Mouse (Mus musculus): Measurements from ENCODE around the gene Kxd1.

Kxd1 gene

GRCm38 (mm10) chr8:70493692-70494415 is 33.9 kb downstream of the Kxd1 start:
- peak; percentile 59 for DNase-seq (ENCODE audit: low read depth)

GRCm38 (mm10) chr8:70492664-70493640 is 34.8 kb downstream of the Kxd1 start, which contains the start of gene Crlf1:
TSS of gene Crlf1 (plus strand) at chr8:70493158.
- DNase-seq (ENCODE audit: low read depth), result peak; percentile 65

GRCm38 (mm10) chr8:70490880-70491495 is 36.8 kb downstream of the Kxd1 start:
- DNase-seq (ENCODE audit: low read depth), result no peak

DNA sequence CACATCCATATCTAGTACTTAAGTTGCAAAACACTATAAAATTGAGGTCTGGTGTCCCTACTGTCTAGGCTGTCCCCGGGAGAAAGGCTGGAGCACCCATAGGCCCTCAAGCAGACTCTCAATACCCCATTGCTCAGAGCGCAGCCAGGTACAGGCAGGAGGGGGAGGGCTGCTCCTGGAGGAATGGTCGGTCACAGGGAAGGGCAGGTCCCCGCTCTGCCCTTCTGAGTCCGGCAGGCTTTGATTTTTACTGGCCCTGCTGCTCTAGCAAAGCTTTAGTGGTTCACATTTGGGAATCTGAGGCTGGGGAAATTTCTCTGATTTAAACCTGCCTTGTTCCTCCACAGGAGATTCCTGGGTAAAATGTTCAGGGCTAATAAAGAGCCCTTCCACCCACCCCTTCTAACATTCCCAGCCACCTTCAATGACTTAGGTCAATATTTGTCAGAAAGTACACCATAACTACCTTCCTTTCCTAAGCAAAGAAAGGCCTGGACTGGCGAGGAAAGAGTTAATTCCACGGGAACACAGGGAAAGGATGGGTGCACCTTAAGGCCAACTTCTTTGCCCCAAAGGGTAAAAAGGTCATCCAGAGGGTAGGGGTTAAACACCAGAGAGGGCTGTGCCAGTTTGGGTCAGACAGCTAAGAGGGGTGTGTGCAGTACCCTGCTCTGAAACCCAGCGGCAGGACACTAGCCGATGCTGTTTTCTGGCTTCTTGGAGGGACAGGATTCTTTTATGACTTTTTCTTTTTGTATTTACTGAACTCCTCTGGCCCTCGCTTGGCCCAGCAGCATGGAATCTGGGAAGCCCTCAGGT is 37.5 kb downstream of the Kxd1 start:
- no peak for DNase-seq (ENCODE audit: low read depth)

DNA sequence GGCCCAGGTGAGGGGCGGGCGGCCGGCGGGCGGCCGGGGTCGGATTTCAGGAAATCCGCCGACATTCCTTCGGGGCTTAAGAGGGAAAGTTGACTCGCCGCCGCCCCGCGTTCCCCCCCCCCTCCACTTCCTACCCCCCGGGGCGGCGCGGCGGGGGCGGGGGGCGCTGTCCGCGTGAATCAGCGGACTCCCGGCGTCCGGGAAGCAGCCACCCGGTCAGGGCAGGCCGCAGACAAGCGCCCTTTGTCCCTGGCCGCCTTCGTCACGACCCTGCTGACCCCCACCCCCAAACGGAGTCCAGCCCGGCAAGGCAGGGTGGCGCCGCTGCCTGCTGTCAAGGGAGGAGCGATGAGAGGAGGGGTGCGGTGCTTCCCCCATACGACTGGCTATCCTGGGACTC is 38.2 kb downstream of the Kxd1 start:
- peak; percentile 63 for DNase-seq (ENCODE audit: low read depth)

GRCm38 (mm10) chr8:70488931-70489470 is 38.8 kb downstream of the Kxd1 start:
- DNase-seq (ENCODE audit: low read depth), result no peak

GRCm38 (mm10) chr8:70487993-70488796 is 39.6 kb downstream of the Kxd1 start:
- no peak for DNase-seq (ENCODE audit: low read depth)

DNA sequence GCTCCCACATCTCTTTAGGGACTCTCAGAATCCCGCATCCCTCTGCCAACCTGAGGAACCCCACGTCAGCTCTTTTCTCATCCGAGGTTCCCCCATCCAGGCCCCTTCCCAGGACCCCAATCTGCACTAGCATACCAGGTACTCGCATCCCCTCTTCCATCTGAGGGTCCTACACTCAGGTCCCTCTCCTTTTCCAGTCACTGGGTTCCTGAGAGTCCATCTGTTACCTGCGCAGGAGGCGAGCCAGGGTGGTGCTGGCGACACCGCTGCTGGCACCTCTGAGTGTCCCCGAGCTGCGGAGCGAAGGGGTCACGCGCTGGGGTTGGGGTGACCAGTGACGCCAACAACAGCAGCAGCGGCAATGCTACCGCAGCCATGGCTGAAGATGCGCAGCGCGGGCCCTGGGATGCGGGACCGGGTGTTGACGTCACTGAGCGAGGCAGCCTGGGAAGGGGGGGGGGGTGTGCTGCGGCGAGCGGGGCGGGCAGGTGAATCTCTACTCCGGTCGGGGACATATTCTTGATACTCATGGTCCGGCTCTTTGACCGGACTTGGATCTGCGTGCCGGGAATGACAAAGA is 40.7 kb downstream of the Kxd1 start, which contains the start of gene Tmem59l:
Tmem59l (minus strand) TSS at position 418 of the 580 bp plus-strand sequence.
- no peak for DNase-seq (ENCODE audit: low read depth)

DNA sequence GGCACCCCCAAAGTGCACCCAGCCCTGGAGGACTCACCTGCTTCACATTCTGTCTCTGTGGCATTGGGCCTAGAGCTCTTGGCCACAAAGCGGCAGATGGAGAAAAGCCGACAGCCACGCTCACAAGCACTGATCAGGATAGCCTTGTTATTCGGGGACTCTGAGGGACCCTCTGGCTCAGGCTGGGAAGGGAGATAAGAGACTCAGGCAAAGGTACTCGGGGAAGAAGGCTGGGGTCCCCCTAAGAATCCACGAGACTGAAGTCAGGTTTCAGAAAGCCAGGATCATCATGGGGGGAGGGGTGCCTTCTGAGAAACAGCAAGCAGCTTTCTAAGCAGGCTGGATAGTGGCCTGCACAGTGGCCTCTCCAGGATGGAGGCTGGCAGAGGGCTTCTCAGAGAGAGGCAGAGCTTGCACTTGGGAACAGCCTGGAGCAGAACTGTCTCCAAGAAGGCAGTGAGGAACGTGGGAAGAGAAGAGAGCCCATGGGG is 41.5 kb downstream of the Kxd1 start:
- DNase-seq (ENCODE audit: low read depth), result no peak

DNA sequence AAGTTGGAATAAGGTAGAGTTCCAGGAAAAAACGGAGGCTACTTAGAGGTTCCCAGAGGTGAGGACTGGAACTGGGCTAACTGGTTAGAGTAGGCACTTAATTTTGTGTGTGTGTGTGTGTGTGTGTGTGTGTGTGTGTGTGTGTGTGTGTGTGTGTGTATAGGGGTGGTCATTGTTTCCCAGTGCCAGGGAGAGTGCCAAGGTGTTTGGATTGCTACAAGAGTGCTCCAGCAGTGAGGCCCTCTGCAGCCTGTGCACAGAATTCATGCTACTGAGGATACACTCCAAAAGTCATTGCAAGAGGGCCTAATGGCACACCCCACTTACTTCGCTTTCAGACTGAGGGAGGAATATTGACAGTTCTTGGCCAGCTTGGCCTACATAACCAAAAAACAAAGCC is 44.8 kb downstream of the Kxd1 start:
- DNase-seq (ENCODE audit: low read depth), result no peak

DNA sequence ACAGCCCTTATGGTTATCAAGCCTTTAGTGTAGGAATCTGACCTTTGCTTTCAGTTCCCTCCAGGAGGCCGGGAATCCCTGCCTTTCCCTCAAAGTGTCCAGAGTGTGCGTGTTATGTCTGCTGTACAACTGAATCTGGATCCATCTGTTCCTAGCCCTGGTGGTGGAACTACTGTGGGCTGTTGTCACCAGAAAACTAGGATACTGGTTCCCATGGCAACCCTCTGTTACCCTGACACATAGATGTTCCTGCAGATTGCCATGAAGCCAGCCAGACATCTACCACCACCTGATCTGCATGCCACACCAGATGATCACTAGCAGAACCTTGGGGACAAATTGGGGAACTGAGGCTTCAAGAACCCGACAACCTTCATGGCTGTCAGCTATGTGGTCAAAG is 45.8 kb downstream of the Kxd1 start:
- DNase-seq (ENCODE audit: low read depth), result no peak

DNA sequence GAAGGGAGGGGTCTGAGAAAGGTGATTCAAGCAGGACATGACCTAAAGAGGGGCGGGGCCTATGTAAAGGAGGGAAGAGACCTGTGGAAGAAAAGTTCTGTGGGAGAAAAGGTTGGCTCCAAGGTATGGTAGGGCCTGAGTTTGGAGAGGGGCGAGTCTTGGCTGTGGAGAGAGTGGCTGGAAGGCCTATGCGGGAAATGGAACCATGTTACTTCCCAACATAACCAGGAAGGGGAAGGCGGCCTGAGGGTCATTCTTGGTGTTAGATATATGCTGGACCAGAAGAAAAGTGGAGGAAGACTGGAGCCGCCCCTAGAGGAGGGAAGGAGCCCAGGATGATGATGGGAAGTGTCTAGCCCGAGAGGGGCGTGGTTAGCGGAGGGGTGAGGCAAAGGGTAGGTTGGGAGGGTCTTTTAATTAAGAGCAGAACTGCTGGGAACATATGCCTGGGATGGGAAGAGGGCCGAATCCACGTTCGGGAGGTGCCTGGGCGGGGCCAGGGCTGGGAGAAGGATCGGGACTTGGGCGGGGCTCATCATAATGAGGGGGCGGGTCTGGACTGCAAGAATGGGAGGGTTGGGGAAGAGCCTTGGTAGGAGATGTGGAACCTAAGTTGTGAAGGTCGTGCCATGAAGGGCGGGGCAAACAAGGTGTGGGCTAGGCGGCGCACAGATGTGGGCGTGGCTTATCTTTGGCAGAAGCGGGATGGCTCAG is 50.3 kb downstream of the Kxd1 start:
- peak; percentile 83 for DNase-seq (ENCODE audit: low read depth)

GRCm38 (mm10) chr8:70476333-70477268 is 51.2 kb downstream of the Kxd1 start, which contains the start of gene Klhl26:
TSS of gene Klhl26 (minus strand) at chr8:70476968.
- DNase-seq (ENCODE audit: low read depth), result peak; percentile 98

- no peak for DNase-seq (ENCODE audit: low read depth)
Measured at GRCm38 (mm10) chr8:70471856-70472255, 55.9 kb downstream of the Kxd1 start.

- DNase-seq (ENCODE audit: low read depth), result no peak
Measured at GRCm38 (mm10) chr8:70469938-70470337, 57.8 kb downstream of the Kxd1 start.

GRCm38 (mm10) chr8:70469295-70469916 is 58.4 kb downstream of the Kxd1 start:
- no peak for DNase-seq (ENCODE audit: low read depth)

DNA sequence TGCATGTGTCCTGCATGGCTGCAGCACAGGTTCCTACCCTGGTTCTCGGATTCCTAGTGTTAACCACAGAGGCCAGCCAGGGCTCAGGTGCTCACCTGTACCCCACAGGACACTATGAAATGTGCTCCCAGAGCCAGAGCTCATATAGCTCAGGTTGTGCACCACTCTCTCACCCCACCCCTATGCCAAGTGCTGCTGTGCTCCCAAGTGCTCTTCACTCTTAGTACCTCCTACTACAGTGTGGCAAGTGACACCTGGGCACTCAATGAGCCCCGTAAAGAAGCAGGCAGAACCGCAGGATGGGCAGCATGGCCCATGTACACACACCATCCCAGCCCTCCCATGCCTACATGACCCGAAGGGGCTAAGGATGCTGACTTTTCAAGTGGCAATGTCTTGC is 59.0 kb downstream of the Kxd1 start:
- no peak for DNase-seq (ENCODE audit: low read depth)

All from NIH3T3 (cell line).